Mouse (Mus musculus) MEL (cell line): ENCODE results near the gene Arsg. TPM values are rescaled to one million over a fixed set of nuclear protein-coding genes. Genes with fewer than 3 reads are reported as not detected.

Experiments used
- DNase-seq: peaks from one replicate; pipeline ENCODE4 v3.0.0; 2011; ENCODE audit warnings: low read depth, low spot score
- H3K27ac ChIP-seq: 2 replicates; pipeline ENCODE4 v1.5.1; 2012; ENCODE audit warnings: low read depth, mild to moderate bottlenecking, control low read depth, low read length, moderate library complexity; ENCODE audit not compliant: control insufficient read depth
- H3K27me3 ChIP-seq, 2 experiments: fragments of 150-350 bp in 1 of 2; sonication (generic) in 1 of 2; 2 replicates each; pipeline ENCODE4 v1.6.1; 2012; ENCODE audit warnings: low read length in 2 of 2, mild to moderate bottlenecking in 2 of 2, improper control_type of control experiment in 1 of 2, moderate library complexity in 1 of 2; ENCODE audit not compliant: insufficient read depth in 2 of 2, control insufficient read depth in 1 of 2
- H3K36me3 ChIP-seq, 2 experiments: 2 replicates each; pipeline ENCODE4 v1.6.1; 2012 to 2014; ENCODE audit warnings: low read length in 2 of 2, improper control_type of control experiment in 1 of 2, inconsistent platforms in 1 of 2, mild to moderate bottlenecking in 1 of 2; ENCODE audit not compliant: insufficient read depth in 2 of 2, control insufficient read depth in 1 of 2
- H3K4me1 ChIP-seq, 2 experiments: fragments of 150-350 bp in 1 of 2; sonication (generic) in 1 of 2; 2 replicates each; pipeline ENCODE4 v1.6.1; 2012; ENCODE audit warnings: low read length in 2 of 2, improper control_type of control experiment in 1 of 2, mild to moderate bottlenecking in 1 of 2; ENCODE audit not compliant: insufficient read depth in 2 of 2, control insufficient read depth in 1 of 2
- H3K4me3 ChIP-seq, 2 experiments: fragments of 150-350 bp in 1 of 2; sonication (generic) in 1 of 2; 2 replicates each; pipeline ENCODE4 v1.5.1; 2012; ENCODE audit warnings: low read depth in 2 of 2, low read length in 2 of 2, mild to moderate bottlenecking in 2 of 2, moderate library complexity in 2 of 2, control low read depth in 1 of 2, improper control_type of control experiment in 1 of 2; ENCODE audit not compliant: control insufficient read depth in 1 of 2, insufficient read depth in 1 of 2
- H3K79me2 ChIP-seq: 2 replicates; pipeline ENCODE4 v1.6.1; 2012; ENCODE audit warnings: mild to moderate bottlenecking, low read length, moderate library complexity; ENCODE audit not compliant: control insufficient read depth, poor library complexity, insufficient read depth
- H3K9ac ChIP-seq: 2 replicates; pipeline ENCODE4 v1.6.1; 2012; ENCODE audit warnings: low read depth, mild to moderate bottlenecking, control low read depth, low read length, moderate library complexity; ENCODE audit not compliant: control insufficient read depth, poor library complexity, severe bottlenecking
- H3K9me3 ChIP-seq: fragments of 150-350 bp; sonication (generic); replicated peaks from 2 replicates; pipeline ENCODE4 v1.6.1; 2012; ENCODE audit warnings: mild to moderate bottlenecking, low read length, improper control_type of control experiment, moderate library complexity; ENCODE audit not compliant: insufficient read depth
- CHD2 ChIP-seq: IDR thresholded peaks from 2 replicates; pipeline ENCODE4 v1.6.1; 2011; ENCODE audit warnings: low read length, improper control_type of control experiment
- CTCF ChIP-seq, 3 experiments: IDR thresholded peaks in 2 of 3; conservative IDR thresholded peaks in 1 of 3; 2 replicates each; pipeline ENCODE4 v1.5.1; 2011 to 2012; ENCODE audit warnings: low read length in 3 of 3, low read depth in 2 of 3, mild to moderate bottlenecking in 2 of 3, improper control_type of control experiment in 1 of 3, inconsistent platforms in 1 of 3, mixed read lengths in 1 of 3, moderate library complexity in 1 of 3; ENCODE audit not compliant: control insufficient read depth in 1 of 3, insufficient read depth in 1 of 3, poor library complexity in 1 of 3, severe bottlenecking in 1 of 3
- ELF1 ChIP-seq: IDR thresholded peaks from 2 replicates; pipeline ENCODE4 v1.6.1; 2014; ENCODE audit warnings: low read depth, mild to moderate bottlenecking, inconsistent platforms, low read length, improper control_type of control experiment, moderate library complexity
- EP300 ChIP-seq, 2 experiments: IDR thresholded peaks; 2 replicates each; pipeline ENCODE4 v1.6.1; 2011; ENCODE audit warnings: improper control_type of control experiment in 2 of 2, low read length in 2 of 2, low read depth in 1 of 2, mild to moderate bottlenecking in 1 of 2
- ETS1 ChIP-seq: IDR thresholded peaks from 2 replicates; pipeline ENCODE4 v1.6.1; 2012; ENCODE audit warnings: low read depth, mild to moderate bottlenecking, inconsistent platforms, low read length, improper control_type of control experiment, moderate library complexity
- HCFC1 ChIP-seq: IDR thresholded peaks from 2 replicates; pipeline ENCODE4 v1.6.1; 2012; ENCODE audit warnings: low read depth, mild to moderate bottlenecking, inconsistent platforms, low read length, improper control_type of control experiment, moderate library complexity
- JUND ChIP-seq: IDR thresholded peaks from 2 replicates; pipeline ENCODE4 v1.6.1; 2011; ENCODE audit warnings: low read depth, mild to moderate bottlenecking, improper control_type of control experiment, low read length
- MAFK ChIP-seq: IDR thresholded peaks from 2 replicates; pipeline ENCODE4 v1.6.1; 2011; ENCODE audit warnings: low read depth, mild to moderate bottlenecking, low read length, improper control_type of control experiment, borderline replicate concordance
- MAX ChIP-seq: IDR thresholded peaks from 2 replicates; pipeline ENCODE4 v1.6.1; 2011; ENCODE audit warnings: low read length, improper control_type of control experiment
- MAZ ChIP-seq: IDR thresholded peaks from 2 replicates; pipeline ENCODE4 v1.6.1; 2012; ENCODE audit warnings: low read depth, mild to moderate bottlenecking, inconsistent platforms, low read length, improper control_type of control experiment
- MXI1 ChIP-seq: IDR thresholded peaks from 2 replicates; pipeline ENCODE4 v1.6.1; 2011; ENCODE audit warnings: mild to moderate bottlenecking, low read depth, low read length, improper control_type of control experiment
- MYB ChIP-seq: IDR thresholded peaks from 2 replicates; pipeline ENCODE4 v1.6.1; 2011; ENCODE audit warnings: mild to moderate bottlenecking, low read depth, low read length, improper control_type of control experiment
- NRF1 ChIP-seq: IDR thresholded peaks from 2 replicates; pipeline ENCODE4 v1.6.1; 2014; ENCODE audit warnings: low read depth, mild to moderate bottlenecking, inconsistent platforms, low read length, improper control_type of control experiment, moderate library complexity; ENCODE audit not compliant: poor library complexity, insufficient read depth, severe bottlenecking
- SIN3A ChIP-seq: IDR thresholded peaks from 2 replicates; pipeline ENCODE4 v1.6.1; 2012; ENCODE audit warnings: low read length, improper control_type of control experiment, inconsistent platforms
- TBP ChIP-seq: IDR thresholded peaks from 2 replicates; pipeline ENCODE4 v1.8.0; 2011; ENCODE audit warnings: low read depth, low read length, improper control_type of control experiment
- TCF12 ChIP-seq: IDR thresholded peaks from 2 replicates; pipeline ENCODE4 v1.6.1; 2014; ENCODE audit warnings: low read depth, mild to moderate bottlenecking, inconsistent platforms, low read length, improper control_type of control experiment, moderate library complexity
- USF2 ChIP-seq, 2 experiments: IDR thresholded peaks; 2 replicates each; pipeline ENCODE4 v1.6.1; 2011 to 2012; ENCODE audit warnings: improper control_type of control experiment in 2 of 2, low read length in 2 of 2, borderline replicate concordance in 1 of 2, inconsistent platforms in 1 of 2, low read depth in 1 of 2, mild to moderate bottlenecking in 1 of 2; ENCODE audit not compliant: insufficient read depth in 1 of 2
- ZMIZ1 ChIP-seq: IDR thresholded peaks from 2 replicates; pipeline ENCODE4 v1.6.1; 2012; ENCODE audit warnings: low read depth, mild to moderate bottlenecking, inconsistent platforms, low read length, improper control_type of control experiment, moderate library complexity
- polyA plus RNA-seq, 2 experiments: library from polyadenylated mRNA; stranded (reverse) in 1 of 2; unstranded in 1 of 2; fragments of >175 nt in 1 of 2; fragments of >200 nt in 1 of 2; gene quantifications; 2 replicates each; pipeline versions ENCODE4 v1.2.1 to v1.2.4; 2012; ENCODE audit warnings: low replicate concordance in 2 of 2, low read depth in 1 of 2; ENCODE audit not compliant: insufficient read length in 2 of 2, insufficient read depth in 1 of 2, missing spikeins in 1 of 2
- total RNA-seq: library from RNA; depleted of rRNA; stranded (reverse); fragments of 300-350 nt; gene quantifications from 2 replicates; pipeline ENCODE4 v1.2.3, GENCODE M21; 2012

Arsg gene
- total and polyA plus RNA-seq, 3 experiments = 3.9 to 5.2 TPM; not detected in 1

GRCm38 (mm10) chr11:109494890-109495770 is 22.0 kb downstream of the Arsg start:
- Histone ChIP-seq H3K27me3 (no peaks in the 10 kb centered on the region), H3K9ac (no peak overlapping the region)

GRCm38 (mm10) chr11:109495771-109496474 is 22.7 kb downstream of the Arsg start:
- H3K4me3 ChIP-seq = no peak overlapping the region
- H3K79me2 ChIP-seq = no peaks in the 10 kb centered on the region
- DNase-seq = no peak
- H3K9me3 ChIP-seq = no peaks in the 10 kb centered on the region
- H3K4me1 ChIP-seq = peaks cover 17 to 46% of the 10 kb centered on the region in 2 experiments
- H3K27ac ChIP-seq = no peak overlapping the region
- TF ChIP-seq TBP (no peak), MYB (no peak), EP300 (IDR thresholded peaks at IDR 0.05; ENCODE audit: low read depth in 1 of 2, low read length in 2 of 2) (0 out of 4 replicates have a peak, but pooled peaks of 1 of the 2 experiments have one; percentile 14), ZMIZ1 (no peak), ELF1 (no peak), JUND (no peak), CTCF (IDR thresholded peaks at IDR 0.05 in 2 of 3, conservative IDR thresholded peaks at IDR 0.05 in 1 of 3; ENCODE audit: control insufficient read depth in 1 of 3, insufficient read depth in 1 of 3, low read depth in 2 of 3, low read length in 3 of 3, poor library complexity in 1 of 3, severe bottlenecking in 1 of 3) (no peak), CHD2 (no peak; the same call in 1 of the 2 replicates)
- H3K27me3 ChIP-seq = no peaks in the 10 kb centered on the region
- H3K36me3 ChIP-seq = peaks cover 0 to 27% of the 10 kb centered on the region in 2 experiments; a peak in 2 of 4 replicates
- H3K9ac ChIP-seq = no peak overlapping the region

More at GRCm38 (mm10) chr11:109494890-109495770, 22.0 kb downstream of the Arsg start:
- Histone ChIP-seq H3K4me3 (no peak overlapping the region), H3K4me1 (peaks cover 17 to 46% of the 10 kb centered on the region in 2 experiments), H3K36me3 (peaks cover 0 to 27% of the 10 kb centered on the region in 2 experiments; a peak in 2 of 4 replicates), H3K79me2 (no peaks in the 10 kb centered on the region), H3K27ac (no peak overlapping the region), H3K9me3 (no peaks in the 10 kb centered on the region)
- no peak for DNase-seq
- TF ChIP-seq ELF1 (no peak), EP300 (IDR thresholded peaks at IDR 0.05; ENCODE audit: low read depth in 1 of 2, low read length in 2 of 2) (no peak), HCFC1 (no peak), MXI1 (no peak), CTCF (IDR thresholded peaks at IDR 0.05 in 2 of 3, conservative IDR thresholded peaks at IDR 0.05 in 1 of 3; ENCODE audit: control insufficient read depth in 1 of 3, insufficient read depth in 1 of 3, low read depth in 2 of 3, low read length in 3 of 3, poor library complexity in 1 of 3, severe bottlenecking in 1 of 3) (no peak), TBP (no peak), SIN3A (no peak), TCF12 (no peak), USF2 (IDR thresholded peaks at IDR 0.05; ENCODE audit: borderline replicate concordance in 1 of 2, insufficient read depth in 1 of 2, low read depth in 1 of 2, low read length in 2 of 2) (no peak), ETS1 (no peak), MAZ (no peak), MAFK (no peak), NRF1 (no peak), MAX (no peak)
